Mouse (Mus musculus): Measurements from ENCODE around the gene Ppip5k1. TPM values are rescaled to one million over a fixed set of nuclear protein-coding genes. Genes with fewer than 3 reads are reported as not detected.

Ppip5k1 gene
- polyA plus RNA-seq, 1 experiment from 2014 or later, result 20.6 TPM

- ATAC-seq (replicated peaks), result no peak
- H3K27me3 ChIP-seq (replicated peaks), result 0 out of 2 replicates have a peak, but pooled peaks cover 3% of the 10 kb centered on the region
- peak within 1 kb of the TSS; percentile 71 for H3K27ac ChIP-seq
- peak within 1 kb of the TSS; percentile 49 for H3K4me3 ChIP-seq
- H3K9ac ChIP-seq, result peak within 1 kb of the TSS; percentile 60
- 54% methylated on average over 5 of the region's 5 CpGs for WGBS
- H3K4me2 ChIP-seq, result peak within 1 kb of the TSS; percentile 61
- peaks cover 36% of the 10 kb centered on the region for H3K4me1 ChIP-seq
- no peaks in the 10 kb centered on the region for H3K36me3 ChIP-seq (replicated peaks)
- H3K9me3 ChIP-seq, result no peaks in the 10 kb centered on the region
Observed at GRCm38 (mm10) chr2:121357494-121357893, 2.3 kb upstream of the Ppip5k1 start, which contains the start of gene Ckmt1. Gene Ckmt1 (plus strand): TSS chr2:121357714.

- H3K27me3 ChIP-seq (replicated peaks), result 0 out of 2 replicates have a peak, but pooled peaks cover 3% of the 10 kb centered on the region
- no peaks in the 10 kb centered on the region for H3K9me3 ChIP-seq
- peak overlapping the region; percentile 77 for H3K4me2 ChIP-seq
- peaks cover 33% of the 10 kb centered on the region for H3K4me1 ChIP-seq
- 4% methylated on average over 6 of the region's 6 CpGs for WGBS
- no peak for ATAC-seq (replicated peaks)
- H3K9ac ChIP-seq, result peak overlapping the region; percentile 85
- H3K27ac ChIP-seq, result peak overlapping the region; percentile 88
- H3K4me3 ChIP-seq, result peak overlapping the region; percentile 67
- peaks cover 6% of the 10 kb centered on the region; the same call in 1 of the 2 replicates for H3K36me3 ChIP-seq (replicated peaks)
Observed at GRCm38 (mm10) chr2:121354378-121354777, 818 bp downstream of the Ppip5k1 start.

GRCm38 (mm10) chr2:121353156-121353555 is 2.0 kb downstream of the Ppip5k1 start:
- Histone ChIP-seq H3K27me3 (replicated peaks) (0 out of 2 replicates have a peak, but pooled peaks cover 3% of the 10 kb centered on the region), H3K4me1 (peaks cover 21% of the 10 kb centered on the region), H3K27ac (no peak overlapping the region), H3K4me2 (no peak overlapping the region), H3K9ac (no peak overlapping the region), H3K9me3 (no peaks in the 10 kb centered on the region), H3K36me3 (replicated peaks) (peaks cover 6% of the 10 kb centered on the region; the same call in 1 of the 2 replicates), H3K4me3 (no peak overlapping the region)
- ATAC-seq (replicated peaks), result no peak
- 71% methylated on average over 8 of the region's 8 CpGs for WGBS

GRCm38 (mm10) chr2:121339057-121339456 is 16.1 kb downstream of the Ppip5k1 start:
- H3K27me3 ChIP-seq (replicated peaks), result no peaks in the 10 kb centered on the region
- no peak overlapping the region for H3K27ac ChIP-seq
- H3K4me1 ChIP-seq, result no peaks in the 10 kb centered on the region
- peaks cover 15% of the 10 kb centered on the region for H3K36me3 ChIP-seq (replicated peaks)
- no peaks in the 10 kb centered on the region for H3K9me3 ChIP-seq
- ATAC-seq (replicated peaks), result no peak
- no peak overlapping the region for H3K4me2 ChIP-seq
- no peak overlapping the region for H3K4me3 ChIP-seq
- no peak overlapping the region for H3K9ac ChIP-seq

GRCm38 (mm10) chr2:121329492-121329891 is 25.7 kb downstream of the Ppip5k1 start:
- Histone ChIP-seq H3K27me3 (replicated peaks) (no peaks in the 10 kb centered on the region), H3K9me3 (no peaks in the 10 kb centered on the region), H3K9ac (no peak overlapping the region), H3K4me1 (no peaks in the 10 kb centered on the region), H3K27ac (no peak overlapping the region), H3K4me3 (no peak overlapping the region), H3K4me2 (no peak overlapping the region), H3K36me3 (replicated peaks) (peaks cover 19% of the 10 kb centered on the region)
- WGBS, result 90% methylated on average over 2 of the region's 2 CpGs
- no peak for ATAC-seq (replicated peaks)

- WGBS, result 90% methylated on average over 10 of the region's 10 CpGs
Observed at GRCm38 (mm10) chr2:121323693-121324470, 31.3 kb downstream of the Ppip5k1 start.

GRCm38 (mm10) chr2:121323041-121323440 is 32.2 kb downstream of the Ppip5k1 start:
- H3K4me2 ChIP-seq, result no peak overlapping the region
- H3K9ac ChIP-seq, result no peak overlapping the region
- no peak overlapping the region for H3K4me3 ChIP-seq
- no peak for ATAC-seq (replicated peaks)
- no peaks in the 10 kb centered on the region for H3K4me1 ChIP-seq
- H3K36me3 ChIP-seq (replicated peaks), result peaks cover 11% of the 10 kb centered on the region
- H3K27me3 ChIP-seq (replicated peaks), result no peaks in the 10 kb centered on the region
- H3K9me3 ChIP-seq, result no peaks in the 10 kb centered on the region
- H3K27ac ChIP-seq, result no peak overlapping the region
- 87% methylated on average over 10 of the region's 10 CpGs for WGBS

More at GRCm38 (mm10) chr2:121323693-121324470, 31.3 kb downstream of the Ppip5k1 start:
- H3K4me3 ChIP-seq, result no peak overlapping the region
- H3K9me3 ChIP-seq, result no peaks in the 10 kb centered on the region
- no peak for ATAC-seq (replicated peaks)
- no peak overlapping the region for H3K27ac ChIP-seq
- no peaks in the 10 kb centered on the region for H3K4me1 ChIP-seq
- no peak overlapping the region for H3K9ac ChIP-seq
- H3K36me3 ChIP-seq (replicated peaks), result peaks cover 11% of the 10 kb centered on the region
- H3K27me3 ChIP-seq (replicated peaks), result no peaks in the 10 kb centered on the region
- H3K4me2 ChIP-seq, result no peak overlapping the region

GRCm38 (mm10) chr2:121316278-121316677 is 38.9 kb downstream of the Ppip5k1 start:
- no peak overlapping the region for H3K4me2 ChIP-seq
- no peak overlapping the region for H3K9ac ChIP-seq
- no peak for ATAC-seq (replicated peaks)
- H3K4me3 ChIP-seq, result no peak overlapping the region
- 75% methylated on average over 8 of the region's 8 CpGs for WGBS
- no peaks in the 10 kb centered on the region for H3K4me1 ChIP-seq
- no peaks in the 10 kb centered on the region for H3K27me3 ChIP-seq (replicated peaks)
- no peaks in the 10 kb centered on the region for H3K9me3 ChIP-seq
- no peak overlapping the region for H3K27ac ChIP-seq
- H3K36me3 ChIP-seq (replicated peaks), result peaks cover 20% of the 10 kb centered on the region

- no peak overlapping the region for H3K9ac ChIP-seq
- no peaks in the 10 kb centered on the region for H3K27me3 ChIP-seq (replicated peaks)
- H3K4me1 ChIP-seq, result no peaks in the 10 kb centered on the region
- no peak overlapping the region for H3K4me3 ChIP-seq
- H3K9me3 ChIP-seq, result no peaks in the 10 kb centered on the region
- no peak overlapping the region for H3K4me2 ChIP-seq
- 55% methylated on average over 5 of the region's 5 CpGs for WGBS
- no peak overlapping the region for H3K27ac ChIP-seq
- H3K36me3 ChIP-seq (replicated peaks), result peaks cover 29% of the 10 kb centered on the region
- ATAC-seq (replicated peaks), result 0 out of 2 replicates have a peak, but pooled peaks have one; percentile 58
Observed at GRCm38 (mm10) chr2:121308997-121309416, 46.2 kb downstream of the Ppip5k1 start.

GRCm38 (mm10) chr2:121300036-121300435 is 55.2 kb downstream of the Ppip5k1 start:
- peaks cover 32% of the 10 kb centered on the region for H3K4me1 ChIP-seq
- H3K27ac ChIP-seq, result no peak overlapping the region
- no peak overlapping the region for H3K9ac ChIP-seq
- no peaks in the 10 kb centered on the region for H3K9me3 ChIP-seq
- H3K27me3 ChIP-seq (replicated peaks), result no peaks in the 10 kb centered on the region
- H3K4me3 ChIP-seq, result no peak overlapping the region
- no peak overlapping the region for H3K4me2 ChIP-seq
- H3K36me3 ChIP-seq (replicated peaks), result peaks cover 38% of the 10 kb centered on the region
- WGBS, result 92% methylated on average over 10 of the region's 10 CpGs
- no peak for ATAC-seq (replicated peaks)

GRCm38 (mm10) chr2:121299471-121299870 is 55.7 kb downstream of the Ppip5k1 start:
- Histone ChIP-seq H3K27me3 (replicated peaks) (no peaks in the 10 kb centered on the region), H3K36me3 (replicated peaks) (peaks cover 37% of the 10 kb centered on the region), H3K4me3 (no peak overlapping the region), H3K9ac (no peak overlapping the region), H3K4me2 (no peak overlapping the region), H3K27ac (no peak overlapping the region), H3K9me3 (no peaks in the 10 kb centered on the region), H3K4me1 (peaks cover 38% of the 10 kb centered on the region)
- ATAC-seq (replicated peaks), result no peak
- WGBS, result 91% methylated on average over 17 of the region's 17 CpGs

GRCm38 (mm10) chr2:121298131-121298530 is 57.1 kb downstream of the Ppip5k1 start:
- H3K4me1 ChIP-seq, result peaks cover 49% of the 10 kb centered on the region
- ATAC-seq (replicated peaks), result no peak
- 7% methylated on average over 8 of the region's 8 CpGs for WGBS
- no peak overlapping the region for H3K27ac ChIP-seq
- H3K9me3 ChIP-seq, result no peaks in the 10 kb centered on the region
- peaks cover 29% of the 10 kb centered on the region for H3K36me3 ChIP-seq (replicated peaks)
- H3K4me3 ChIP-seq, result no peak overlapping the region
- no peak overlapping the region for H3K9ac ChIP-seq
- peak overlapping the region; percentile 93 for H3K4me2 ChIP-seq
- no peaks in the 10 kb centered on the region for H3K27me3 ChIP-seq (replicated peaks)

GRCm38 (mm10) chr2:121297701-121298100 is 57.5 kb downstream of the Ppip5k1 start:
- Histone ChIP-seq H3K4me3 (no peak overlapping the region), H3K9me3 (no peaks in the 10 kb centered on the region), H3K36me3 (replicated peaks) (peaks cover 26% of the 10 kb centered on the region), H3K4me2 (peak overlapping the region; percentile 93), H3K27ac (no peak overlapping the region), H3K9ac (no peak overlapping the region), H3K4me1 (peaks cover 49% of the 10 kb centered on the region), H3K27me3 (replicated peaks) (no peaks in the 10 kb centered on the region)
- ATAC-seq (replicated peaks), result no peak
- 13% methylated on average over 9 of the region's 9 CpGs for WGBS
